Mouse (Mus musculus): ENCODE results near the gene Pla2g2d.
A peak's percentile ranks its signal among the peaks of the same experiment; 100 is the strongest.

Pla2g2d gene

GRCm38 (mm10) chr4:138775435-138775834, at the start of gene Pla2g2d:
Gene Pla2g2d (plus strand): TSS chr4:138775735.
- DNase-seq (ENCODE audit: low spot score): no peak

GRCm38 (mm10) chr4:138725751-138726150, 49.8 kb upstream of the Pla2g2d start:
- DNase-seq (ENCODE audit: low spot score): no peak

DNA sequence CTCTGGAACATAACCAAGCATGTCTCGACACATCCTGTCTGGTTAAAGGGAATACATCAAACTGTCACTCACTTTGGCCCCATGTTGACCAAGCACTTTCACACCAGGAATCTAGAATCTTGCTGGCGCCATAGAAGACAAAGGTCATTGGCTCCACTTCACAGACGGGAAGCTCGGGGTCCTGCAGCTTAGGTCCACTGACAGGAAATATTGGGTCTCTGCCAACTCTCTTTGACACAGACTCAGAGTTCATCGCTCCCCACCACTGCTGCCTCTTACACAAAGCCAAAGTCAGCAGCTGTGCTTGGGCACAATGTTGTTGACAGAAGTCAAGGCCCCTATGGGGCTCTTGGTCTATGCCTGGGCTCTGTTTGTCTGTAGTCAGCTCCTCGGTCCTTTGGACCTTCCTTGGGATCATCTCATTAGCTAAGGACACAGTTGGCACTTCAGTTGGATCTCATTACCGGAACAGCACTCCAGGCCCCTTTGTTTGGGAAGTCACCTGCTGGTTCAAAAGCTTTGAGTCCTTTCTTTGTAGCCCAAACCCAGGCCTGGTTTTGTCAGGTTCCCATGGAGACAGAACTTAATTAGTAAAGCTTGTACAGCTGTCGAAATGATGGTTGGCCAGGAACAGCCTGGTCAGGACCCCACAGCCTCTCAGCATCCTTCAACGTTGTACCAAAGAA, 46.4 kb upstream of the Pla2g2d start:
- DNase-seq (ENCODE audit: low spot score): peak; percentile 3

DNA sequence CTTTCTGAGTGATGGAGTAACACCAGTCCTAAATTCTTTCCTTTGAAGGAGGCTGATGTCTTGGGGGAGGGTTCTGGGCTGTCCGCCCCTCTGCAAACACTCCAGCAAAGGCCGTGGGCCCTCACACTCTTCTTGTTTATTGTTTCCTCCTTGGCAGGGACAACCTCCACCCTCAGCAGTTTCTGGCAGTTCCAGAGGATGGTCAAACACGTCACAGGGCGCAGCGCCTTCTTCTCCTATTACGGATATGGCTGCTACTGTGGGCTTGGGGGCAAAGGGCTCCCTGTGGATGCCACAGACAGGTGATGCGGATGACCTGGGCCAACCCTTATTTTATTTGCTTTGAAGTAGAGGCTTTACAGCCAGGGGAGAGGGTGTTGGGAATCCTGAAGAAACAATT, 41.4 kb upstream of the Pla2g2d start:
- no peak for DNase-seq (ENCODE audit: low spot score)

- no peak for DNase-seq (ENCODE audit: low spot score)
Measured at GRCm38 (mm10) chr4:138734863-138735262, 40.7 kb upstream of the Pla2g2d start.

GRCm38 (mm10) chr4:138737031-138737430, 38.5 kb upstream of the Pla2g2d start, which contains the start of gene Ubxn10:
Gene Ubxn10 (minus strand): TSS chr4:138737167.
- DNase-seq (ENCODE audit: low spot score): no peak

GRCm38 (mm10) chr4:138739136-138739851, 36.2 kb upstream of the Pla2g2d start:
- DNase-seq (ENCODE audit: low spot score): no peak

- DNase-seq (ENCODE audit: low spot score): no peak
Measured at GRCm38 (mm10) chr4:138745884-138746283, 29.7 kb upstream of the Pla2g2d start.

GRCm38 (mm10) chr4:138746866-138747265, 28.7 kb upstream of the Pla2g2d start:
- no peak for DNase-seq (ENCODE audit: low spot score)

GRCm38 (mm10) chr4:138747851-138748250, 27.7 kb upstream of the Pla2g2d start:
- no peak for DNase-seq (ENCODE audit: low spot score)

DNA sequence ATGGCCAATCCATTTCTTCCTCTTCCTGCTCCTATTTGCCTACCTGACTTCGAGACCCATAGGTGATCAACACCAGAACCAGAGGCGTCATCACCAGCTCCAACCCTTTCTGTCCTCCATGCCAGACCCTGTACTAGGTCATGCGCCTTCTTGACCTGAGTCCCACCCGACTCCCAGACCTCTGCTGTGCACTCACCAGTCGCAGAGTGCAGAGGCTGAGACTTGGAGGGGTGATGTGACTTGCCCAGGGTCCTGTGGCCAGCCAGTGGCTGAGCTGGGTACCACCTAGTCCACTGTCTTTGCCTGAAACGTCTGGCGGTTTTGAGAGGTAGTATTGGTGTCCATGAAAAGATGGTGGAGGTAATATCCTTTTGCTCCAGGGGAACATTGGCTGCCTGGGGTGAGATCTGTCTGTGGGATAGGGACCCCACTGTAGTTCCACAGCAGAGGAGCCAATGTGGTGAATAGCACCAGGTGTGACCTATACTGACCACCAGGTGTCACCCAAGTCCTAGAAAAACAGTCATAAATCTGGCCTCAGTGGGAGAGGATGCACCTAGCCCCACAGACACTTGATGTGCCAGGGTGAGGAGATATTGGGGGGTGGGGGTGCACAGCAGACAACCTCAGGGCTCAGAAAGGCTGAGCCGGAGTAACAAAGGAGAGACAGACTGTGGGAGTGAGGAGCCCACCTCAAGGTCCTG, 27.0 kb upstream of the Pla2g2d start:
- peak; percentile 37 for DNase-seq (ENCODE audit: low spot score)

DNA sequence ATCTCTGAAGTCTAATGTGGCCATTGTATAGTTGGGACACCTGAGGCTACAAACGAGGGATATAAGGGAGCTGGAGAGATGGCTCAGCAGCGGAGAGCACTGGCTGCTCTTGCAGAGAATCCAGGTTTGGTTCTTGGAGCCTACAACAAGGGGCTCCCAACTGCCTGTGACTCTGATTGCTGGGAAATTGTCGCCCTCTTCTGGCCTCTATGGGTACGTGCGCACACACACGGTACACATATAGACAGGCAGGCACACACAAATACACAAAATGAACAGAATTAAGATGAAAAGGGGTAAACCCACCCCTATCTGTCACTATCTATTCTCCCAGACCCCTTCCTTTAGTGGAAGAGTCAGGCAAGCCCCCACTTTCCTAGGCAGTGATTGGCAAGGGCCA, 22.9 kb upstream of the Pla2g2d start:
- DNase-seq (ENCODE audit: low spot score): no peak

DNA sequence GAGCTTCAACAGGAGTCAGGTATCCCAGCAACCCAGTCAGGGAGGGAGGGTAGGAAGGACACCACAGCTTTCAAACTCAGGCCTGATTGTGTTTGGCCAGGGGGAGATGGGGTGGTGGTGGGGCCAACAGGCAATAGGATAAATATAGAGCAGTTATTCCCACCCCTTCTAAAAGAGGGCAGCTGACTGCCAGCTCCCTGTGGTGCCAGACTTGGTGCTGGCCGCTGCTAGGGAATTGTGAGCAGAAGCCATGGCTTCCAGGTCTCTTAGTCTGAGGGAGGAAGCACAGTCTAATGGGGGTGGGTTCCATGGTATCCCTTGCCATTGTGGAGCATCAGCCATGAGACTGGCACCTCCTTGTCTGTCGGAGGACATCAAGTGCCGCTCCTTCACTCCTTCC, 21.9 kb upstream of the Pla2g2d start:
- DNase-seq (ENCODE audit: low spot score): no peak

GRCm38 (mm10) chr4:138754432-138754831, 21.1 kb upstream of the Pla2g2d start:
- DNase-seq (ENCODE audit: low spot score): no peak

DNA sequence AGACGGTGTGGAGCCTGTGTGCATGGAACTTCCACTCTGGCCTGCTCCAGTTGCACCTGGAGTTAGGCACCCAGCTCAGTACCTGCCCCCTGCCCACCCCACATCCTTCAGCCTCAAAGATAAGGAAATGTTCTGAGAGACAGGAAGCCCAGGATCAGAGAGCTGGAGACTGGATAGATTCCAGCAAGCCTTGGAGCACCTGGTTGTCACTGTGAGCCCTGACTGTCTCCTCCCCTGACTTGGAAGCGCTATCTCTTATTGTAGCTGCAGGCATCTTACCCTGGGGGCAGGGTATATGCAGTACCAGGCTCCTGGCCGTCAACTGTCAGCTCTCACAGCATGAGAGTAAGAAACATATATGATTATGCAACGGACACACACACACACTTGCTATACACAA, 20.1 kb upstream of the Pla2g2d start:
- no peak for DNase-seq (ENCODE audit: low spot score)

DNA sequence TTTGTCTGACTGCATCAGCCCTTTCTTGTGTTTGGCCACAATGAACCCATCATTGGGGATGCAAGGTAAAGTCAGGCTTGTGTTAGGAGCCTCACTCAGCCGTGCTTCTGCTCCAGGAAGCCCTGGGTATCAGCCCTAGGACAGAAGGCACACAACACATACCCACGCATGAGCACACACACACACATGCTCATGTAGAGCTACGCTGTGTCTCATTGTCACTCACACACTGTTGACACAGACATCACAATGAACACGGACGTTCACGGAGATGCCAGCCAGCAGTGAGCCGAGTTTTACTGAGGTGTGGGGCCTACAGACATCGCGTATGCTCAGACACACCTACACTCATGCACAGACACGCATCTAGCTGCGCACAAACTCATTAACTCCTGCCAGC, 19.6 kb upstream of the Pla2g2d start:
- DNase-seq (ENCODE audit: low spot score): no peak

DNA sequence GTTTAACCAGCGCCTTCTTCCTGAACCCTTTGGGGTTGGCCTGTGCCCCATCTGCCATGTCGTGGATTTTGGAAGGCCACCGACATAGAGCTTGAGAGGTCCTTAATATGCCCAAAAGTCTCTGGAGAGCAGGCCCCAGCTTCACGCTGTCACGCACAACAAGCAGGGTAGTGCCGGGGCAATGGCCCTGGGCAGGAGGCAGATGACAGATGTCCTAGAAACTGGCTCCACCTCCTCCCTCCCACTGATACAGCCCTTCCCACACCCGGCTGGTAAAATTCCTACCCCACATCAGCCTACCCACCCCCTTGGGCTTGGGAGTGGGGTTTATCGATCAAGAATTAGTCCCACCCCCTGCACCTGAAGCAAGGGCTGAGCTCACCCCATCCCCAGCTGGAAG, 18.1 kb upstream of the Pla2g2d start, which contains the start of gene Pla2g2f:
Gene Pla2g2f, minus strand, starts transcription at position 211 of the 400 bp plus-strand sequence.
- no peak for DNase-seq (ENCODE audit: low spot score)

DNA sequence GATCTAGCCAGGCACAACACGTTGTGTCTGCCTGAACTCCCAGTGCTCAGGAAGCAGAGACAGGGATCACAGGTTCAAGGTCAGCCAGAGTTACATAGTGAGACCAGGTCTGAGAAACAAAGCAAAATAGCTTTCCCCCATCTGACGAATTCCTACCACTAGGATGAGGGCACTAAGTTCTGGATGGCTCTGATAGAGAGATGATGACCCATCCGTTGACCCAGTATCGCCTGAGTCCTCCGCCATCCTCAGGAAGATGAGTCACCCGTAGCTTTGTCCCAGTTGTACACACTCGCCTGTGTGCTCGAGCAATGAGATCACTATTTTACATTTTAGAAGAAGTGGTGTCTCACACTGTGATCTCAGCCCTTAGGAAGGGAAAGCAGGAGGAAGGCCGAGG, 13.3 kb upstream of the Pla2g2d start:
- DNase-seq (ENCODE audit: low spot score): no peak

GRCm38 (mm10) chr4:138771970-138772369, 3.6 kb upstream of the Pla2g2d start:
- DNase-seq (ENCODE audit: low spot score): no peak

DNA sequence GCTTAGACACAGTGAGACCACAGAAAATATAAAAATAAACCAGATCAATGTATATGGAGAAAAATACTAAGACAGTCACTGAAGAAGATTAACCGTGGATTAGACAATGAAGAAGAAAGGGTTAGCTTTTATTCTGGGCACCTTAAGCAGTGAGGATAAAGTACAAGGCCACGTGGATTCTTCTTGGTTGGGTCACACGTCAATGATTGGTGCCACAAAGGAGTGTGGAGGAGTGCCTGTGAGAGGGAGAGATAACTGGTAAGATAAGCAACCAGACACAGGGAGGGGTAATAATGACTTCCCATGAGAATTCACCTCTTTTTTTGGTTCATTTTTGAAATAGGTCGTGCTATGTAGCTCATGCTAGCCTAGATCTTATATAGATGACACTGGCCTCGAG, 3.1 kb upstream of the Pla2g2d start:
- DNase-seq (ENCODE audit: low spot score): no peak

GRCm38 (mm10) chr4:138777417-138778407, 2.2 kb downstream of the Pla2g2d start:
- no peak for DNase-seq (ENCODE audit: low spot score)

DNA sequence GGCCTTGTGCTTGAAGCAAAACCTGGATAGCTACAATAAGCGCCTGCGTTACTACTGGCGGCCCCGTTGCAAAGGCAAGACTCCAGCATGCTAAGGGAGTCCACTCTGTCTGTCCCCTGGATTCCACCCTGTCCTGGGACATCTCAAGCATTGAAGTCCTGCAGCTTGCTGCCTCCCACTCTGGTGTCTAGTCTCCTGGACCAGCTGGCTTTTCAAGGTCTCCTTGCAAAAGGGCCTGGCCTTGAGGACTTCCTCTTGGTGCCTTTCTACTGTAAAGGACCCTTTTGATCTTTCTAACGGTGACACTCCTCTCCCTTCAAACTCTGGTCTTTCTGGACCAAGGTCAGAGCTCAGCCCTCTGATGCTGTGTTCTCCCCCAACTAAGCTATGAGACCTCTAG, 4.8 kb downstream of the Pla2g2d start:
- DNase-seq (ENCODE audit: low spot score): no peak
